Mouse (Mus musculus): ENCODE measurements around the gene Trappc6a. TPM values are rescaled to one million over a fixed set of nuclear protein-coding genes. Genes with fewer than 3 reads are reported as not detected.
A peak's percentile ranks its signal among the peaks of the same experiment; 100 is the strongest.

Gene Trappc6a
- polyA plus RNA-seq, 1 experiment from 2014 or later = 65.2 TPM

DNA sequence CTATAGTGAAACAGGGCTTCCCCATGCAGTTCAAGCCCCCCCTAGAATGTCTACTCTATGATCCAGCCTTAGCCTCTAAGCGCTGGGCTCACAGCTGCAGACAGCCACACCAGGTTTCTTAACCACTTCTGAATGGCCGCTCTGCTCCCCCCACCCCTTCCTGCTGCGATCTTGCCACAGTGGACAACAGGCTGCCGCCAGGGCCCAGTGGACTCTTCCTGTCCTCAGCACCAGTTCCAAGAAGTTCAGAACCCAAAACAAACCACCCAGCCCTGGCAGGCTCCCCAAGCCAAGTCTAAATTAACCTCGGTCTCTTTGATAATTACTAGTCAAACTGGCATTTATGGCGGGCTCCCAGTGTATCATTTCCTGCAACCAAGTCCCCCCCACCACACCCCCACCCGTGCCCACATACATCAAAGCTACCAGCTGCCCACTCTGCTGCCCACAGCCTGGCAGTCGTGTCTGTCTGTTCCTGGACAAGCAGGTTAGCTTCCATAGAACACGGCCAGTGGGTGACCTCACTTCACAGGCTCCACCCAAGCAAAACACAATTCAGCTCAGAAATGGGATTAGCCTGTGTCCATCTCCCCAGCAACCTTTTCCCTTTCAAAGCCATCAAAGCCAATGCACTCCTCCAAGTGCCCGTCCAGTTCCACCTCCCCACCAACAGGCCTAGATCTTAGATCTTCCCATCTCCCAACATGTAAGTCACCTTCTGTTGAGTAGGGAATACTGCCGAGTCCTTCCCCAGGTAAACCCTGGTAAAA lies 52.5 kb downstream of the Trappc6a start:
- 35% methylated on average over 11 of the region's 11 CpGs for WGBS
- Histone ChIP-seq H3K4me3 (peak overlapping the region; percentile 88), H3K27me3 (ENCODE audit: low read depth, poor library complexity, severe bottlenecking) (no peaks in the 10 kb centered on the region), H3K27ac (replicated peaks) (peak overlapping the region; percentile 97), H3K36me3 (peaks cover 56% of the 10 kb centered on the region), H3K4me1 (peaks cover 45% of the 10 kb centered on the region), H3K9me3 (replicated peaks) (peaks cover 7% of the 10 kb centered on the region)
- peak; percentile 37 for DNase-seq (ENCODE audit: low spot score)

- WGBS = 1% methylated on average over 11 of the region's 11 CpGs
- H3K9me3 ChIP-seq (replicated peaks) = peaks cover 7% of the 10 kb centered on the region
- H3K4me1 ChIP-seq = peaks cover 45% of the 10 kb centered on the region
- H3K27ac ChIP-seq (replicated peaks) = peak overlapping the region; percentile 97
- H3K36me3 ChIP-seq = peaks cover 53% of the 10 kb centered on the region
- DNase-seq (ENCODE audit: low spot score) = peak; percentile 31
- peak overlapping the region; percentile 88 for H3K4me3 ChIP-seq
- H3K27me3 ChIP-seq (ENCODE audit: low read depth, poor library complexity, severe bottlenecking) = no peaks in the 10 kb centered on the region
These were observed 53.2 kb downstream of the Trappc6a start for GRCm38 (mm10) chr7:19561431-19561764.

GRCm38 (mm10) chr7:19561765-19562642 lies 53.8 kb downstream of the Trappc6a start:
- peak overlapping the region; percentile 88 for H3K4me3 ChIP-seq
- H3K36me3 ChIP-seq = peaks cover 51% of the 10 kb centered on the region
- H3K9me3 ChIP-seq (replicated peaks) = peaks cover 7% of the 10 kb centered on the region
- peaks cover 45% of the 10 kb centered on the region for H3K4me1 ChIP-seq
- peak; percentile 96 for DNase-seq (ENCODE audit: low spot score)
- peak overlapping the region; percentile 97 for H3K27ac ChIP-seq (replicated peaks)
- under 1% methylated on average over 102 of the region's 102 CpGs for WGBS
- no peaks in the 10 kb centered on the region for H3K27me3 ChIP-seq (ENCODE audit: low read depth, poor library complexity, severe bottlenecking)

DNA sequence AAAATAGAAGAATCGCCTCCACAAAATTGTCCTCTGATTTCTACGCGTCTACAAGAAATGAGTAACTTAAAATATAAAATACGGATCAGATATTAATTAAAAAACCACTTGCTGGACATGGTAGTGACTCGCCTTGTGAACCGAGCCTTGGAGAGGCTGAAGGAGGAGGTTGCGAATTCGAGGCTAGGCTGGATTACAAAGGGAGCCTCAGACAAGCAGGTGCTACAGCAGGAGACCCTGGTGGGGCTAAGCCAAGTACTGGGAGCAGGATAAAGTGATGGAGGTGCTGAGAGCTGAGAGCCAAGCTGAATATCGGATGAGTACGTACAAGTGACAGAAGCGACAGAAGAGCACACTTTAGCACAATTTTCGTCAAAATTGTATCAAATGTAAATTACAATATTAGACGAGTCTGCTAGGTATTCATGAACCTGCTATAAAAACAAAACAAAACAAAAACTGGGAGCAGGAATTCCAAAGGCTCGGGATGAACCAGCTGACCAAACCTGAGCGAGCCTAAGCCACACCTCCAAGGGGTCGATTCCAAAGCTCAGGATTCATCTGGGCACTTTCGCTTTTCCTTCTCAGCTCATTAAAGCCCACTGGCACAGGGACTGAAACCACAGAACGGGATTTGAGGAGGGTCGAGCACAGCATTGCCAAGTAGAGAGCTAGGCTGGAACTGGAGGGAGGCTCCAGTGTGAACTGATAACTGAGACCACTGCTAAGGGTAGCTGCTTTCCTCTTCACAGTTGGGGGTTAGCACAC lies 54.6 kb downstream of the Trappc6a start, which contains the start of gene Ppp1r37:
Ppp1r37 (minus strand) TSS at position 434 of the 768 bp plus-strand sequence.
- Histone ChIP-seq H3K36me3 (peaks cover 48% of the 10 kb centered on the region), H3K4me1 (peaks cover 45% of the 10 kb centered on the region)
- WGBS = 2% methylated on average over 19 of the region's 19 CpGs

DNA sequence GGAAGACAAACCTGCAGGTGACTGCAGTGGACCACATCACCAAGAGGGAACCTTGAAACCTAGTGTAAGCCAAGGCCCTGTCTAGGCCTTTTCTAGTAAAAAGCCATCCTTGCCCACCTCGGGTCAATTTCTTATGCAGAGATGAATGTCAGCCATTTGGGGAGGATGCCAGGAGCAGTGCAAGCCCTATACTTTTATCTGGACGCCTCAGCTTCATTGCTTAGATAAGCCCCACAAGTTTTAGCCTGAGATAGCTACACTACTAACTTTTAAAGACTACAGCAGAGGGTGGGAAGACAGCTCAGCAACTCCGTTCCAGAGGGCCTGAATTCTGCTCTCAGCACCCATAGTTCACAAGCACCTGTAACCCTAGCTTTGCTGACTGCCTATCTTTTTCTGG lies 55.7 kb downstream of the Trappc6a start:
- H3K4me3 ChIP-seq = 0 out of 2 replicates have a peak overlapping the region, but pooled peaks have one; percentile 12
- H3K27me3 ChIP-seq (ENCODE audit: low read depth, poor library complexity, severe bottlenecking) = no peaks in the 10 kb centered on the region
- DNase-seq (ENCODE audit: low spot score) = no peak
- no peak overlapping the region for H3K27ac ChIP-seq (replicated peaks)
- WGBS = 87% methylated on average over 3 of the region's 3 CpGs
- peaks cover 39% of the 10 kb centered on the region for H3K4me1 ChIP-seq
- peaks cover 7% of the 10 kb centered on the region for H3K9me3 ChIP-seq (replicated peaks)
- H3K36me3 ChIP-seq = peaks cover 45% of the 10 kb centered on the region

More for the DNA sequence above, 54.6 kb downstream of the Trappc6a start, which contains the start of gene Ppp1r37:
- DNase-seq (ENCODE audit: low spot score) = peak; percentile 34
- Histone ChIP-seq H3K9me3 (replicated peaks) (peaks cover 7% of the 10 kb centered on the region), H3K27me3 (ENCODE audit: low read depth, poor library complexity, severe bottlenecking) (no peaks in the 10 kb centered on the region), H3K4me3 (peak within 1 kb of the TSS; percentile 88), H3K27ac (replicated peaks) (peak within 1 kb of the TSS; percentile 97)

- Histone ChIP-seq H3K27me3 (ENCODE audit: low read depth, poor library complexity, severe bottlenecking) (no peaks in the 10 kb centered on the region), H3K9me3 (replicated peaks) (peaks cover 7% of the 10 kb centered on the region), H3K4me3 (peak overlapping the region; percentile 12; the same call in 1 of the 2 replicates), H3K36me3 (peaks cover 50% of the 10 kb centered on the region), H3K27ac (replicated peaks) (no peak overlapping the region), H3K4me1 (peaks cover 33% of the 10 kb centered on the region)
- no peak for DNase-seq (ENCODE audit: low spot score)
- WGBS = 89% methylated on average over 4 of the region's 4 CpGs
These were observed 56.3 kb downstream of the Trappc6a start for GRCm38 (mm10) chr7:19564455-19564854.

Other genes starting within 250 kb of the Trappc6a start
- gene Vasp, start 236.6 kb upstream of the Trappc6a start, polyA plus RNA-seq (2016; fragmentation: Nextera tagmentation; extraction: Ambion mirVana) = 49.3 and 52.7 TPM in 2 replicates
- gene Ppm1n, start 228.3 kb upstream of the Trappc6a start, polyA plus RNA-seq (2016; fragmentation: Nextera tagmentation; extraction: Ambion mirVana) = 0.36 and 0.39 TPM in 2 replicates
- 41.9 and 48.6 TPM in 2 replicates for gene Rtn2, start 225.8 kb upstream of the Trappc6a start, polyA plus RNA-seq (2016; fragmentation: Nextera tagmentation; extraction: Ambion mirVana)
- gene Fosb, start 198.3 kb upstream of the Trappc6a start, polyA plus RNA-seq (2016; fragmentation: Nextera tagmentation; extraction: Ambion mirVana) = 0.02 TPM in 1 of 2 replicates, not detected in the other
- gene Ercc1, start 163.6 kb upstream of the Trappc6a start, polyA plus RNA-seq (2016; fragmentation: Nextera tagmentation; extraction: Ambion mirVana) = 117 and 118 TPM in 2 replicates
- gene Cd3eap, start 148.9 kb upstream of the Trappc6a start, polyA plus RNA-seq (2016; fragmentation: Nextera tagmentation; extraction: Ambion mirVana) = 23.2 and 24.7 TPM in 2 replicates
- gene Ppp1r13l, start 148.6 kb upstream of the Trappc6a start, polyA plus RNA-seq (2016; fragmentation: Nextera tagmentation; extraction: Ambion mirVana) = 4.9 and 6.0 TPM in 2 replicates
- gene Ercc2, start 126.4 kb upstream of the Trappc6a start, polyA plus RNA-seq (2016; fragmentation: Nextera tagmentation; extraction: Ambion mirVana) = 27.7 and 31.8 TPM in 2 replicates
- gene Klc3, start 104.3 kb upstream of the Trappc6a start, polyA plus RNA-seq (2016; fragmentation: Nextera tagmentation; extraction: Ambion mirVana) = 2.3 and 3.0 TPM in 2 replicates
- gene Ckm, start 103.6 kb upstream of the Trappc6a start, polyA plus RNA-seq (2016; fragmentation: Nextera tagmentation; extraction: Ambion mirVana) = not detected in 2 replicates
- gene Mark4, start 49.6 kb upstream of the Trappc6a start, polyA plus RNA-seq (2016; fragmentation: Nextera tagmentation; extraction: Ambion mirVana) = 8.0 and 8.4 TPM in 2 replicates
- 0.75 and 0.81 TPM in 2 replicates for gene Exoc3l2, start 45.1 kb upstream of the Trappc6a start, polyA plus RNA-seq (2016; fragmentation: Nextera tagmentation; extraction: Ambion mirVana)
- gene Bloc1s3, start within 50 bp of the Trappc6a start, polyA plus RNA-seq (2016; fragmentation: Nextera tagmentation; extraction: Ambion mirVana) = 2.3 and 2.4 TPM in 2 replicates
- gene Nkpd1, start 9.4 kb downstream of the Trappc6a start, polyA plus RNA-seq (2016; fragmentation: Nextera tagmentation; extraction: Ambion mirVana) = 0.06 TPM in 2 replicates
- gene Ppp1r37, start 54.7 kb downstream of the Trappc6a start, polyA plus RNA-seq (2016; fragmentation: Nextera tagmentation; extraction: Ambion mirVana) = 20.3 and 20.5 TPM in 2 replicates
- 0.10 and 0.22 TPM in 2 replicates for gene Zfp296, start 68.9 kb downstream of the Trappc6a start, polyA plus RNA-seq (2016; fragmentation: Nextera tagmentation; extraction: Ambion mirVana)
- gene Gemin7, start 69.2 kb downstream of the Trappc6a start, polyA plus RNA-seq (2016; fragmentation: Nextera tagmentation; extraction: Ambion mirVana) = 177 TPM in 2 replicates
- gene Clasrp, start 96.1 kb downstream of the Trappc6a start, polyA plus RNA-seq (2016; fragmentation: Nextera tagmentation; extraction: Ambion mirVana) = 51.8 and 61.1 TPM in 2 replicates
- gene Relb, start 121.0 kb downstream of the Trappc6a start, polyA plus RNA-seq (2016; fragmentation: Nextera tagmentation; extraction: Ambion mirVana) = 3.8 and 4.7 TPM in 2 replicates
- gene Clptm1, start 156.6 kb downstream of the Trappc6a start, polyA plus RNA-seq (2016; fragmentation: Nextera tagmentation; extraction: Ambion mirVana) = 82.3 and 88.4 TPM in 2 replicates
- 0.22 and 0.26 TPM in 2 replicates for gene Apoc2, start 169.5 kb downstream of the Trappc6a start, polyA plus RNA-seq (2016; fragmentation: Nextera tagmentation; extraction: Ambion mirVana)
- not detected in 2 replicates for gene Gm44805, start 173.0 kb downstream of the Trappc6a start, polyA plus RNA-seq (2016; fragmentation: Nextera tagmentation; extraction: Ambion mirVana)
- not detected in 2 replicates for gene Apoc4, start 173.1 kb downstream of the Trappc6a start, polyA plus RNA-seq (2016; fragmentation: Nextera tagmentation; extraction: Ambion mirVana)
- 1.7 and 1.9 TPM in 2 replicates for gene Apoc1, start 184.3 kb downstream of the Trappc6a start, polyA plus RNA-seq (2016; fragmentation: Nextera tagmentation; extraction: Ambion mirVana)
- gene Apoe, start 190.8 kb downstream of the Trappc6a start, polyA plus RNA-seq (2016; fragmentation: Nextera tagmentation; extraction: Ambion mirVana) = 166 and 199 TPM in 2 replicates
- 189 and 210 TPM in 2 replicates for gene Tomm40, start 207.0 kb downstream of the Trappc6a start, polyA plus RNA-seq (2016; fragmentation: Nextera tagmentation; extraction: Ambion mirVana)
- 76.4 and 88.7 TPM in 2 replicates for gene Nectin2, start 242.1 kb downstream of the Trappc6a start, polyA plus RNA-seq (2016; fragmentation: Nextera tagmentation; extraction: Ambion mirVana)